Mouse (Mus musculus): Measurements from ENCODE around the gene Ywhag.

DNA sequence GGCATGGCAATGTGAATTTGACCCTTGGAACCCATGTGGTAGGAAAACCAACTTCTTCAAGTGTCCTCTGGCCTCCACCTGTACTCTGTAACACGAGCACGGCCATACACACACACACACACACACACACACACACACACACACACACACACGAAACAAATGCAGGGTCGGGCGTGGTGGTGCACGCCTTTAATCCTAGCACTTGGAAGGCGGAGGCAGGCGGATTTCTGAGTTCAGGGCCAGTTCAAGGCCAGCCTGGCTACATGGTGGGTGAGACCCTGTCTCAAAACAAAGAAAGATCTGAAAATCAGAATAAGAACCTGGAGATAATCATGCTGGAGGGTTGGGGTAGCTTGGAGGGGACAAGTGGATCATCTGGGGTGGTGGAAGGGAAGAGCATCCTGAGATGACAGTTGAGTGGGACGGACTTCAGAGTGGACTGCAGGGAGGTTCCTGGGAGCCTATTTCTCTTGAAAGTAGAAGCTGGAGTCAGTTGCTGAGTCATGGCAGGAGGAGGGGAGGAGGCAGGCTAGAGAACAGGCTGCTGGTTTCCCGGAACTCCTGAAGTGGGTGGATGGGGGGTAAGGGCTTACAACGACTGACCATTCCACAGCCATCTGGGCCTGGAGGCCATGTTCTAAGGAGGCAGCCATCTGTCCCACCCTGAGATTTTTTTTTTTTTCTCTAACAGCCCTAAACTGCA is 16.4 kb upstream of the Ywhag start:
- TF ChIP-seq CTCF (IDR thresholded peaks at IDR 0.05; ENCODE audit: borderline replicate concordance, extremely low read depth, insufficient read depth, insufficient read length), result no peak
- no peak for TF ChIP-seq POLR2A (IDR thresholded peaks at IDR 0.05; ENCODE audit: borderline replicate concordance, extremely low read depth, insufficient read depth, insufficient read length, poor library complexity, severe bottlenecking)

Measured in brain, embryonic 14.5 days (tissue).